Mouse (Mus musculus) layer of hippocampus, adult 11-12 months (tissue): ENCODE results near the gene Tbc1d22a.

ENCODE experiments used
- DNase-seq: peaks from one replicate; pipeline ENCODE4 v3.0.0; 2022; ENCODE audit warnings: low spot score

Gene Tbc1d22a

GRCm38 (mm10) chr15:86447251-86447650 is 233.0 kb downstream of the Tbc1d22a start:
- no peak for DNase-seq

GRCm38 (mm10) chr15:86449236-86449635 is 235.0 kb downstream of the Tbc1d22a start:
- no peak for DNase-seq

GRCm38 (mm10) chr15:86449794-86450193 is 235.5 kb downstream of the Tbc1d22a start:
- DNase-seq: no peak

GRCm38 (mm10) chr15:86459413-86459812 is 245.2 kb downstream of the Tbc1d22a start:
- DNase-seq: no peak

- DNase-seq: no peak
These were observed 248.4 kb downstream of the Tbc1d22a start for GRCm38 (mm10) chr15:86462636-86463035.

GRCm38 (mm10) chr15:86468082-86468481 is 253.8 kb downstream of the Tbc1d22a start:
- DNase-seq: no peak

GRCm38 (mm10) chr15:86471136-86471535 is 256.9 kb downstream of the Tbc1d22a start:
- peak; percentile 40 for DNase-seq

GRCm38 (mm10) chr15:86473473-86473872 is 259.2 kb downstream of the Tbc1d22a start:
- DNase-seq: no peak

GRCm38 (mm10) chr15:86474951-86475350 is 260.7 kb downstream of the Tbc1d22a start:
- DNase-seq: no peak

- DNase-seq: peak; percentile 44
These were observed 262.2 kb downstream of the Tbc1d22a start for GRCm38 (mm10) chr15:86476483-86476882.

GRCm38 (mm10) chr15:86477032-86477431 is 262.8 kb downstream of the Tbc1d22a start:
- DNase-seq: no peak

- DNase-seq: no peak
These were observed 263.3 kb downstream of the Tbc1d22a start for GRCm38 (mm10) chr15:86477471-86477992.

- no peak for DNase-seq
These were observed 264.6 kb downstream of the Tbc1d22a start for GRCm38 (mm10) chr15:86478685-86479502.

GRCm38 (mm10) chr15:86482362-86482761 is 268.1 kb downstream of the Tbc1d22a start:
- DNase-seq: no peak

GRCm38 (mm10) chr15:86485815-86486214 is 271.6 kb downstream of the Tbc1d22a start:
- DNase-seq: no peak

- peak; percentile 46 for DNase-seq
These were observed 273.1 kb downstream of the Tbc1d22a start for GRCm38 (mm10) chr15:86487359-86487758.

- no peak for DNase-seq
These were observed 277.3 kb downstream of the Tbc1d22a start for GRCm38 (mm10) chr15:86491434-86492099.

GRCm38 (mm10) chr15:86492636-86493035 is 278.4 kb downstream of the Tbc1d22a start:
- no peak for DNase-seq

- no peak for DNase-seq
These were observed 281.9 kb downstream of the Tbc1d22a start for GRCm38 (mm10) chr15:86496209-86496608.

- no peak for DNase-seq
These were observed 282.4 kb downstream of the Tbc1d22a start for GRCm38 (mm10) chr15:86496646-86497045.

GRCm38 (mm10) chr15:86500536-86500935 is 286.3 kb downstream of the Tbc1d22a start:
- DNase-seq: no peak

- DNase-seq: no peak
These were observed 289.2 kb downstream of the Tbc1d22a start for GRCm38 (mm10) chr15:86503413-86503812.

- DNase-seq: no peak
These were observed 292.4 kb downstream of the Tbc1d22a start for GRCm38 (mm10) chr15:86506666-86507065.
